In genomic region chr4:133388781-133389552, GRCm38 (mm10) we compare ENCODE assay signal across 8 mouse cellular contexts. TPM values are rescaled to one million over a fixed set of nuclear protein-coding genes. Genes with fewer than 3 reads are reported as not detected.
DNase-seq lines count a peak whose midpoint lies in the region; ATAC-seq lines count a peak whose summit lies in the region.

No protein-coding gene starts in this region.

- 72% methylated on average over 16 of the region's 16 CpGs for WGBS in hindbrain, embryonic 16.5 days
- 82% methylated on average over 16 of the region's 16 CpGs for WGBS in hindbrain, embryonic 14.5 days
- 85% methylated on average over 16 of the region's 16 CpGs for WGBS in liver, embryonic 13.5 days (ENCODE audit: insufficient replicate concordance)
- 92% methylated on average over 16 of the region's 16 CpGs for WGBS in midbrain, embryonic 11.5 days

- H3K27ac ChIP-seq in hindbrain, embryonic 16.5 days (ENCODE audit: low read depth, low read length) = no peak overlapping the region; the same call in 1 of the 2 replicates
- no peak overlapping the region for H3K27ac ChIP-seq in hindbrain, embryonic 14.5 days
- peak overlapping the region; percentile 79 for H3K27ac ChIP-seq in liver, embryonic 13.5 days
- H3K27ac ChIP-seq in midbrain, embryonic 11.5 days (ENCODE audit: low read depth, low read length) = no peak overlapping the region

- no peak overlapping the region for H3K4me3 ChIP-seq in hindbrain, embryonic 16.5 days (ENCODE audit: low read length)
- no peak overlapping the region for H3K4me3 ChIP-seq in hindbrain, embryonic 14.5 days (replicated peaks; ENCODE audit: low read length)
- no peak overlapping the region for H3K4me3 ChIP-seq in liver, embryonic 13.5 days (replicated peaks)
- no peak overlapping the region for H3K4me3 ChIP-seq in midbrain, embryonic 11.5 days (ENCODE audit: low read depth, low read length)

- H3K4me1 ChIP-seq in hindbrain, embryonic 16.5 days (ENCODE audit: control insufficient read depth, insufficient read depth, low read depth, low read length) = peaks cover 5% of the 10 kb centered on the region
- H3K4me1 ChIP-seq in hindbrain, embryonic 14.5 days (replicated peaks; ENCODE audit: control insufficient read depth, insufficient read depth, low read length) = no peaks in the 10 kb centered on the region
- peaks cover 53% of the 10 kb centered on the region for H3K4me1 ChIP-seq in liver, embryonic 13.5 days (replicated peaks)
- no peaks in the 10 kb centered on the region for H3K4me1 ChIP-seq in midbrain, embryonic 11.5 days (ENCODE audit: control insufficient read depth, insufficient read depth, low read length)

- H3K4me2 ChIP-seq in hindbrain, embryonic 16.5 days (ENCODE audit: low read length) = no peak overlapping the region
- no peak overlapping the region for H3K4me2 ChIP-seq in hindbrain, embryonic 14.5 days (replicated peaks)
- no peak overlapping the region; the same call in 1 of the 2 replicates for H3K4me2 ChIP-seq in liver, embryonic 13.5 days
- no peak overlapping the region for H3K4me2 ChIP-seq in midbrain, embryonic 11.5 days

- H3K36me3 ChIP-seq in hindbrain, embryonic 16.5 days (ENCODE audit: control insufficient read depth, insufficient read depth, low read length) = no peaks in the 10 kb centered on the region
- H3K36me3 ChIP-seq in hindbrain, embryonic 14.5 days (replicated peaks; ENCODE audit: control insufficient read depth, insufficient read depth) = no peaks in the 10 kb centered on the region
- H3K36me3 ChIP-seq in liver, embryonic 13.5 days = peaks cover 14% of the 10 kb centered on the region
- H3K36me3 ChIP-seq in midbrain, embryonic 11.5 days (ENCODE audit: control insufficient read depth, insufficient read depth, low read length) = no peaks in the 10 kb centered on the region

- no peaks in the 10 kb centered on the region for H3K27me3 ChIP-seq in hindbrain, embryonic 16.5 days (replicated peaks; ENCODE audit: control insufficient read depth, insufficient read depth, low read length)
- no peaks in the 10 kb centered on the region for H3K27me3 ChIP-seq in hindbrain, embryonic 14.5 days (ENCODE audit: control insufficient read depth, insufficient read depth, low read length)
- no peaks in the 10 kb centered on the region for H3K27me3 ChIP-seq in liver, embryonic 13.5 days
- H3K27me3 ChIP-seq in midbrain, embryonic 11.5 days (ENCODE audit: control insufficient read depth, insufficient read depth, low read length) = no peaks in the 10 kb centered on the region

- peak; percentile 52; the same call in 1 of the 2 replicates for ATAC-seq in hindbrain, embryonic 16.5 days
- ATAC-seq in hindbrain, embryonic 14.5 days (ENCODE audit: low FRiP score) = no peak
- ATAC-seq in liver, embryonic 13.5 days (ENCODE audit: low read depth) = no peak
- no peak for ATAC-seq in midbrain, embryonic 11.5 days (ENCODE audit: low FRiP score)

- no peak overlapping the region for H3K9ac ChIP-seq in hindbrain, embryonic 16.5 days (ENCODE audit: low read depth, low read length)
- H3K9ac ChIP-seq in hindbrain, embryonic 14.5 days = no peak overlapping the region
- 0 out of 2 replicates have a peak overlapping the region, but pooled peaks have one; percentile 30 for H3K9ac ChIP-seq in liver, embryonic 13.5 days
- H3K9ac ChIP-seq in midbrain, embryonic 11.5 days (ENCODE audit: low read length) = no peak overlapping the region

- no peaks in the 10 kb centered on the region for H3K9me3 ChIP-seq in hindbrain, embryonic 16.5 days (ENCODE audit: control insufficient read depth, low read length)
- H3K9me3 ChIP-seq in hindbrain, embryonic 14.5 days (ENCODE audit: control insufficient read depth, low read length) = no peaks in the 10 kb centered on the region
- H3K9me3 ChIP-seq in liver, embryonic 13.5 days (replicated peaks) = no peaks in the 10 kb centered on the region
- no peaks in the 10 kb centered on the region for H3K9me3 ChIP-seq in midbrain, embryonic 11.5 days (ENCODE audit: control insufficient read depth, low read length)

- DNase-seq in hindbrain, embryonic 14.5 days (ENCODE audit: low spot score) = no peak
- DNase-seq in adrenal gland, postnatal 25 days = peak; percentile 68
- peak; percentile 51 to 77 for DNase-seq in gastrocnemius, postnatal 4 days (ENCODE audit: low spot score in 2 of 2)
- DNase-seq in liver, embryonic 13.5 days = no peak
- no peak for DNase-seq in ovary, postnatal 14 days (ENCODE audit: low spot score)
- no peak for DNase-seq in urinary bladder, adult 2 months (ENCODE audit: low spot score)
- no peak for DNase-seq in midbrain, embryonic 11.5 days (ENCODE audit: low spot score, missing footprints)

RNA-seq across cellular contexts. Expression of gene Slc9a1, which starts 19.5 kb away (rescaled TPM):
- 9.8 and 9.9 TPM in 2 replicates for polyA plus RNA-seq in hindbrain, embryonic 16.5 days (2015; fragmentation: Nextera tagmentation; extraction: Ambion mirVana)
- 8.5 and 9.0 TPM in 2 replicates for polyA plus RNA-seq in hindbrain, embryonic 14.5 days (2014; fragmentation: Nextera tagmentation; extraction: Ambion mirVana)
- total RNA-seq in adrenal gland, postnatal 25 days (2021) = 70.4 and 70.7 TPM in 2 replicates
- total RNA-seq in gastrocnemius, postnatal 4 days (2021) = 10 to 100 TPM; 24.1 to 24.4 TPM
- polyA plus RNA-seq in liver, embryonic 13.5 days (2015; fragmentation: Nextera tagmentation; extraction: Ambion mirVana) = 2.7 and 3.1 TPM in 2 replicates
- polyA plus RNA-seq in urinary bladder, adult 2 months (2012; rRNA removed) = 30.7 and 43.4 TPM in 2 replicates
- polyA plus RNA-seq in midbrain, embryonic 11.5 days (2014; fragmentation: Nextera tagmentation; extraction: Ambion mirVana) = 4.6 and 5.6 TPM in 2 replicates

RNA-seq across cellular contexts. Expression of gene Wdtc1, which starts 35.7 kb away (rescaled TPM):
- polyA plus RNA-seq in hindbrain, embryonic 16.5 days (2015; fragmentation: Nextera tagmentation; extraction: Ambion mirVana) = 18.8 and 21.3 TPM in 2 replicates
- polyA plus RNA-seq in hindbrain, embryonic 14.5 days (2014; fragmentation: Nextera tagmentation; extraction: Ambion mirVana) = 25.6 and 27.0 TPM in 2 replicates
- 46.7 and 60.7 TPM in 2 replicates for total RNA-seq in adrenal gland, postnatal 25 days (2021)
- total RNA-seq in gastrocnemius, postnatal 4 days (2021) = 10 to 100 TPM; 43.1 to 45.0 TPM
- polyA plus RNA-seq in liver, embryonic 13.5 days (2015; fragmentation: Nextera tagmentation; extraction: Ambion mirVana) = 5.5 and 7.1 TPM in 2 replicates
- polyA plus RNA-seq in urinary bladder, adult 2 months (2012; rRNA removed) = 24.7 and 35.5 TPM in 2 replicates
- polyA plus RNA-seq in midbrain, embryonic 11.5 days (2014; fragmentation: Nextera tagmentation; extraction: Ambion mirVana) = 21.0 and 22.2 TPM in 2 replicates

Comparison
In these comparisons a context has a peak if more than half of its experiments do, and no peak if none do; other contexts are left out.
1. DNase-seq: peak in adrenal gland, postnatal 25 days (single experiment) and gastrocnemius, postnatal 4 days (2 of 2); none in hindbrain, embryonic 14.5 days (single experiment), liver, embryonic 13.5 days (single experiment), ovary, postnatal 14 days (single experiment), urinary bladder, adult 2 months (single experiment) and midbrain, embryonic 11.5 days (single experiment).